Mouse (Mus musculus) liver, embryonic 11.5 days (tissue): Measurements from ENCODE around the gene Gdf1. TPM values are rescaled to one million over a fixed set of nuclear protein-coding genes. Genes with fewer than 3 reads are reported as not detected.

Source experiments
- ATAC-seq: fragments of 200-750 bp; cut with Nextera tagmentation; replicated peaks from 2 replicates; pipeline ENCODE4 v1.8.0; 2017; ENCODE audit warnings: moderate number of reproducible peaks, mild to moderate bottlenecking, moderate TSS enrichment, moderate library complexity; ENCODE audit not compliant: low FRiP score
- DNase-seq: peaks from one replicate; pipeline ENCODE4 v3.0.0-alpha.2; 2017; ENCODE audit warnings: low spot score
- H3K27ac ChIP-seq: fragments of 300-500 bp; sonication (generic); 2 replicates; pipeline ENCODE4 v1.5.1; 2014; ENCODE audit warnings: mild to moderate bottlenecking, low read depth, low read length, control low read depth
- H3K27me3 ChIP-seq: fragments of 300-500 bp; sonication (generic); replicated peaks from 2 replicates; pipeline ENCODE4 v1.6.1; 2014; ENCODE audit warnings: low read length, mixed read lengths; ENCODE audit not compliant: control insufficient read depth, insufficient read depth
- H3K36me3 ChIP-seq: fragments of 300-500 bp; sonication (generic); 2 replicates; pipeline ENCODE4 v1.6.1; 2014; ENCODE audit warnings: mild to moderate bottlenecking, low read length, moderate library complexity, mixed read lengths; ENCODE audit not compliant: control insufficient read depth, insufficient read depth
- H3K4me1 ChIP-seq: fragments of 300-500 bp; sonication (generic); replicated peaks from 2 replicates; pipeline ENCODE4 v1.6.1; 2014; ENCODE audit warnings: low read length, mixed read lengths; ENCODE audit not compliant: control insufficient read depth, insufficient read depth
- H3K4me2 ChIP-seq: fragments of 300-500 bp; sonication (generic); 2 replicates; pipeline ENCODE4 v1.6.1; 2014; ENCODE audit warnings: mild to moderate bottlenecking, control low read depth, moderate library complexity
- H3K4me3 ChIP-seq: fragments of 300-500 bp; sonication (generic); 2 replicates; pipeline ENCODE4 v1.5.1; 2014; ENCODE audit warnings: low read depth, low read length, control low read depth
- H3K9ac ChIP-seq: fragments of 300-500 bp; sonication (generic); 2 replicates; pipeline ENCODE4 v1.6.1; 2014; ENCODE audit warnings: low read depth, low read length, control low read depth
- H3K9me3 ChIP-seq: fragments of 300-500 bp; sonication (generic); 2 replicates; pipeline ENCODE4 v1.6.1; 2016; ENCODE audit warnings: low read length, inconsistent platforms, mixed read lengths; ENCODE audit not compliant: control insufficient read depth
- WGBS: fragments of 180-500 bp; shearing (Covaris S2); extraction: QIAGEN DNeasy Blood & Tissue Kit; methylation state at CpG from one replicate; pipeline ENCODE4 v1.1.7; 2014; 5-methylcytosine and 5-hydroxymethylcytosine counted together
- polyA plus RNA-seq: library from polyadenylated mRNA; unstranded; fragments of >200 nt; fragmentation: Nextera tagmentation; extraction: Ambion mirVana; gene quantifications from 2 replicates; pipeline ENCODE4 v1.2.1, GENCODE M21; 2014

Gdf1 gene
- polyA plus RNA-seq, 1 experiment from 2014 or later, result 2.6 TPM

DNA sequence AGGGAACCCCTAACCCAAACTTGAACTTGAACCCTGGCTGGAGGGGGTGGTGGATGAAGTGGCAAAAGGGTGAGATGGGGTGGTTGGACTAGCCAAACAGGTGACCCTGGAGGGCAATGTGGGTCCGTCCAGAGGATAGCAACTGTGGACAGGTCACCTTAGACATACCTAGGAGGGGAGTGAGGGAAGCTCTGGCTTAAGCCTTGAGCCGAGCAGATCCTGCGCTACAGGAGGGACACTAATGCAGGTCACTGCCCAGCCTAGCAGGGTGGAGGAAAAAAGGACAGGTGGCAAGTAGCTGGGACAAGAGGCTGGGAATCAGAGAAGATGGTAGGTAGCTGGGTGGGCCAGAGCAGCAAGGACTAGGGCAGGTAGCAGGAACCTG is 22.4 kb downstream of the Gdf1 start:
- peak overlapping the region; percentile 100 for H3K9ac ChIP-seq
- H3K4me2 ChIP-seq, result peak overlapping the region; percentile 99
- ATAC-seq (no peak), DNase-seq (no peak)
- peak overlapping the region; percentile 93 for H3K27ac ChIP-seq
- no peaks in the 10 kb centered on the region for H3K27me3 ChIP-seq
- peaks cover 9% of the 10 kb centered on the region; the same call in 1 of the 2 replicates for H3K36me3 ChIP-seq
- peaks cover 73% of the 10 kb centered on the region for H3K4me1 ChIP-seq
- H3K4me3 ChIP-seq, result peak overlapping the region; percentile 96
- no peaks in the 10 kb centered on the region for H3K9me3 ChIP-seq
- WGBS, result 9% methylated on average over 3 of the region's 3 CpGs

DNA sequence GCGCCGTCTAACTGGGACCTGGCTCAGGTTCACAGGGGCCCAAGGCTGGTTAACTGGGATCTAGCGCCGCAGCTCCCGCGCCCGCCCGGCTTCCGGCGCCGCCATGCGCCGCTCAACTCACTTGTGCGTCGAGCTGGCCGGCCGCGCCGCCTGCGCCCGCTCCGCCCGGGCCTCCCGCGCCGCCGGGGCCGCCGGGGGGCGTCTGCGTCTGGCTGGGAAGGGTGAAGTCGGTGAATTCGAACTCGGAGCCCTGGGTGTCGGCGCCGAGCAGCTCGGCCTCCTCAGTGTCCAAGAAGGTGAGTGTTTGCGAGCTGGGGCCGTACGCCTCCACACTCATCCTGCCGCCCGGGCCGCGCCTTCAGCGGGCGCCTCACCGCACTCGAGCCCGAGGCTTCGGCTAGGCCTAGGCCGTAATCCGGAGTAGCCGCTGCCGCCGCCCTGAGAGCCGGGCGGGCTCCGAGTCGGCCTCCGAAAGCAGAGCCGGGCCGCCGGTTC is 23.1 kb downstream of the Gdf1 start:
- Histone ChIP-seq H3K27ac (peak overlapping the region; percentile 93), H3K4me1 (peaks cover 69% of the 10 kb centered on the region), H3K9ac (peak overlapping the region; percentile 100), H3K4me2 (peak overlapping the region; percentile 99), H3K9me3 (no peaks in the 10 kb centered on the region), H3K36me3 (peaks cover 9% of the 10 kb centered on the region; the same call in 1 of the 2 replicates), H3K4me3 (peak overlapping the region; percentile 96), H3K27me3 (no peaks in the 10 kb centered on the region)
- ATAC-seq (peak; percentile 16; the same call in 1 of the 2 replicates), DNase-seq (peak; percentile 74)
- WGBS, result under 1% methylated on average over 64 of the region's 64 CpGs

DNA sequence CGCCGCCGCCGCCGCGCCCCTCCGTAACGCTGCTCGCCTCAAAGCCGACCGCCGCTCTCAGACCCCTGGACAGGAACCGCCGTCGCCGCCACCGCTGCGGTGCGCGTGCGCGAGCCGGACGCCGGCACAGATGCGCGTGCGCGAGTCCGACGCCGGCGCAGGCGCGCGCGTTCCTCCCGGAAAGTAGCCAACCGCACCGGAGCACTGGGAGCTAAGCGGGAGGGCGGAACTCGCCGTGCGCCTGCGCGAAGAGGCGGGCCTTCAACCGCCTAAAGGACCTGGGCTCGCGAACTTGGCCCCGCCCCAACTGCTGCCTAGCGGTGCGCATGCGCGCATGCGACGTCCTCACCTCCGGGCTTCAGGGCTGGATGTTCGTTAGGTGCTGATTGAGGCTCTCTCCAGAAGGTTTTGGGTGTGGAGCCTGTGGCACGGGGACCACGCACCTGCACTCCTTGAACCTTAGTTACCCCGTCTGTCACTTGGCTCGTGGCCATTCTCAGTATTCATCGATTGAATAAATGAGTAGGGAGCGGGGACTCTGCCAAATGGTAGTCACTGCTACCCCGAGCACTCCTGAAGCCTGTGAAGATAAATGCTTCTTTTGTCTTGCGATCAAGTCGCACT is 23.7 kb downstream of the Gdf1 start, which contains the start of gene Upf1:
Upf1 (minus strand) TSS at position 85 of the 624 bp plus-strand sequence.
- peak within 1 kb of the TSS; percentile 93 for H3K27ac ChIP-seq
- no peaks in the 10 kb centered on the region for H3K9me3 ChIP-seq
- H3K9ac ChIP-seq, result peak within 1 kb of the TSS; percentile 100
- peak within 1 kb of the TSS; percentile 99 for H3K4me2 ChIP-seq
- no peaks in the 10 kb centered on the region for H3K27me3 ChIP-seq
- peak within 1 kb of the TSS; percentile 96 for H3K4me3 ChIP-seq
- DNase-seq, result peak; percentile 98
- peaks cover 7% of the 10 kb centered on the region; the same call in 1 of the 2 replicates for H3K36me3 ChIP-seq
- WGBS, result 1% methylated on average over 63 of the region's 69 CpGs
- peaks cover 65% of the 10 kb centered on the region for H3K4me1 ChIP-seq
- peak; percentile 84 for ATAC-seq

- Histone ChIP-seq H3K27me3 (no peaks in the 10 kb centered on the region), H3K4me3 (peak overlapping the region; percentile 96), H3K9me3 (no peaks in the 10 kb centered on the region), H3K4me1 (peaks cover 58% of the 10 kb centered on the region), H3K9ac (peak overlapping the region; percentile 100), H3K27ac (peak overlapping the region; percentile 93), H3K4me2 (peak overlapping the region; percentile 81), H3K36me3 (peaks cover 3% of the 10 kb centered on the region; the same call in 1 of the 2 replicates)
- DNase-seq (no peak), ATAC-seq (no peak)
- 62% methylated on average over 4 of the region's 4 CpGs for WGBS
Observed at GRCm38 (mm10) chr8:70354004-70354403, 24.4 kb downstream of the Gdf1 start.

DNA sequence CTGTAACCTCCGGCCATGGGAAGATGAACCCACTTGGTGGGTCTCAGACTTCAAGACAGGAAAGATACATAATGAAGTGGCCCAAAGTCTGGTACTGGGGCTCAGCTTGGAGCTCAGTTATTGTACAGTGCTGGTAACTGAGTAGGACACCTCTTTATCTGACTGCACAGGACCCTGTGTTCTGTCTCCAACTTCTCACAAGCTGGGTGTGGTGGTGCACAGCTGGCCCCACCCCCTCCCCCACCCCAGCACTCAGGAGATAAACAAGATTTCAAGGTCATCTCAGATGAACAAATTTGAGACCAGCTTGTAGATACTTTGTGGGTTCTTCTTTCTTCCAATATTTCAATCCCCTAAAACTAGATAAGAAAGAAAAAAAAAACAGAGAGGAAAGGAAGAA is 26.5 kb downstream of the Gdf1 start:
- DNase-seq (no peak), ATAC-seq (peak; percentile 83)
- peak overlapping the region; percentile 87 for H3K27ac ChIP-seq
- peak overlapping the region; percentile 52 for H3K9ac ChIP-seq
- WGBS, result 59% methylated on average over 1 of the region's 1 CpGs
- no peaks in the 10 kb centered on the region for H3K9me3 ChIP-seq
- peaks cover 38% of the 10 kb centered on the region for H3K4me1 ChIP-seq
- no peaks in the 10 kb centered on the region for H3K27me3 ChIP-seq
- no peak overlapping the region for H3K4me3 ChIP-seq
- peak overlapping the region; percentile 56 for H3K4me2 ChIP-seq
- H3K36me3 ChIP-seq, result no peaks in the 10 kb centered on the region

DNA sequence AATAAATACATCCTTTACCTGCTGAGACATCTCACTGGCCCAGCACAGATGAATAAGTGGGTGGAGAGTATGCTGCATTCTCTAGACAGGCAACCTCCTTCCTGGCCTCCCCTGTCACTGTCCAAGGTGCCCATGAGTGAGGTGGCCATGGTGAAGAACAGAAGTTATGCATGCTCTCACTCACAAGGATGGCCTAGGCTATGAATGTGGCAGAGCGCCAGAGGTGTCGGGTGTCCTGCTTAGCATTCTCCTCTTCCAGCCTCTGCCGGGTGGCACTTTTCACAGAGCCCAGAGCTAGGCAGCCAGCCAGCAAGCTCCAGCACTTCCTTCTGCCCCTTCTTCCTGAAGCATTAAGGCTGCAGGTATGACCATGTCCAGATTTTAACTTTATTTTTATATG is 29.8 kb downstream of the Gdf1 start:
- Histone ChIP-seq H3K4me3 (no peak overlapping the region), H3K27ac (no peak overlapping the region), H3K4me2 (no peak overlapping the region), H3K4me1 (peaks cover 18% of the 10 kb centered on the region), H3K27me3 (no peaks in the 10 kb centered on the region), H3K36me3 (no peaks in the 10 kb centered on the region), H3K9me3 (no peaks in the 10 kb centered on the region), H3K9ac (no peak overlapping the region)
- 70% methylated on average over 3 of the region's 3 CpGs for WGBS
- ATAC-seq, result no peak
- DNase-seq, result no peak

GRCm38 (mm10) chr8:70360769-70361168 is 31.2 kb downstream of the Gdf1 start:
- H3K4me1 ChIP-seq, result peaks cover 9% of the 10 kb centered on the region
- H3K27me3 ChIP-seq, result no peaks in the 10 kb centered on the region
- H3K36me3 ChIP-seq, result no peaks in the 10 kb centered on the region
- H3K27ac ChIP-seq, result no peak overlapping the region
- H3K4me2 ChIP-seq, result no peak overlapping the region
- ATAC-seq, result no peak
- no peak overlapping the region for H3K4me3 ChIP-seq
- no peaks in the 10 kb centered on the region for H3K9me3 ChIP-seq
- no peak overlapping the region for H3K9ac ChIP-seq
- no peak for DNase-seq
- WGBS, result 55% methylated on average over 4 of the region's 4 CpGs

DNA sequence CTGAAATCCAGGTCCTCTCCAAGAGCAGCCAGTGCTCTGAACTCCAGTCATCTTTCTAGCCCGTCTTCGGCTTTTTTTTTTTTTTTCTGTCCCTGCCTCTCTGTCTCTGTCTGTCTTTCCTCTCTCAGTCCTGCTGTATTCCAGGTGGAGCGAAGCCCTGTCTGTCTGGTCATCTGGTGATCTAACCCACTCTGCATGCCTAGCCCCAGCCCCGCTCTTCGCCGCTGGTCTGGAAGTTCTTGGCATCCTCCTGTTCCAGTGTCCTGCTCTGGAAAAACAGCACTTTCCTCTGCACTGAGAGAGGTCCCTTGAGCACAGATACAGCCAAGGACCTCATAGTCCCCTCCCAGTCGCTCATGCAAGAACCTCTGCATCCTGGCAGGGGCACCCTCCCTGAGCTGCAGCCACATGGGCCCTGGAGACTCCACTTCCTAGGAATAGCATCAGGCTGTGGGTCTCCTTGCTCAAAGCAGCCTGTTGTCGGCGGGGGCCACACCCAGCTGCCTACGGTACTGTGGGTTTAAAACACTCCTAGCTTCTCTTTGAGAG is 31.9 kb downstream of the Gdf1 start:
- no peak for DNase-seq
- no peak overlapping the region for H3K4me2 ChIP-seq
- no peak overlapping the region for H3K9ac ChIP-seq
- peaks cover 4% of the 10 kb centered on the region for H3K4me1 ChIP-seq
- no peak overlapping the region for H3K27ac ChIP-seq
- no peaks in the 10 kb centered on the region for H3K27me3 ChIP-seq
- ATAC-seq, result no peak
- 80% methylated on average over 10 of the region's 10 CpGs for WGBS
- no peaks in the 10 kb centered on the region for H3K36me3 ChIP-seq
- no peaks in the 10 kb centered on the region for H3K9me3 ChIP-seq
- H3K4me3 ChIP-seq, result no peak overlapping the region

DNA sequence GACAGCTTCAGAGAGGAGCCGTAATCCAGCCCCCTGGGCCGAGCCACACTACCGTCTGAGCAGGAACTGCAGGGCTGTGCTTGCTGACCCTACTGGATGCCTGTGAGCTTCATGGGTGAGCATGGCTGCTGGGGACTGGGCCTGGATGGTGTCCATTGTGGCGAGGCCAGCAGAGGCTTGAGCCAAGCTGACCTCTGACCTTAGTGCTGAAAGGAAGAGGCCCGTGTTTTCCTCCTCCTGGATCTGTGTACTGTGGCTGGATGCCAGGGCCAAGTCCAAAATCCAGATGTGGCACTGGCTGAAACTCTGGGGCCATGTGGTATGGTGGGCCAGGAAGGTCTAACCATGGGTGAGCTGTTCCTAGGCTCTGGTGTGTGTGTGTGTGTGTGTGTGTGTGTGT is 34.4 kb downstream of the Gdf1 start:
- Histone ChIP-seq H3K4me1 (no peaks in the 10 kb centered on the region), H3K4me3 (no peak overlapping the region), H3K4me2 (no peak overlapping the region), H3K9me3 (no peaks in the 10 kb centered on the region), H3K27ac (no peak overlapping the region), H3K9ac (no peak overlapping the region), H3K27me3 (no peaks in the 10 kb centered on the region), H3K36me3 (no peaks in the 10 kb centered on the region)
- 41% methylated on average over 5 of the region's 5 CpGs for WGBS
- ATAC-seq (peak; percentile 29; the same call in 1 of the 2 replicates), DNase-seq (no peak)
